Mouse (Mus musculus): ENCODE measurements around the gene Rnf24.

- TF ChIP-seq CEBPB (IDR thresholded peaks at IDR 0.05; ENCODE audit: low read depth) (no peak), MYOD1 (IDR thresholded peaks at IDR 0.05; ENCODE audit: control insufficient read depth, insufficient read length, low read depth) (no peak), CTCF (IDR thresholded peaks at IDR 0.05; ENCODE audit: control insufficient read depth, insufficient read depth, insufficient read length) (no peak)
Measured at GRCm38 (mm10) chr2:131307391-131307790, 45.3 kb downstream of the Rnf24 start.
